Mouse (Mus musculus) c-Kit-positive CD71-positive TER-119-positive erythroid progenitor cells, embryonic 14.5 days (primary cell): ENCODE data around the gene Nfe2l3.
"Not testable (repeated sequence)": the region's sequence is repeated elsewhere in the genome, so short reads cannot be mapped to it uniquely, and the experiment has no call there.

Experiments
- DNase-seq: peaks from one replicate; pipeline ENCODE4 v3.0.0-alpha.2; 2013; ENCODE audit warnings: low spot score

Nfe2l3 gene

GRCm38 (mm10) chr6:51442191-51442835 is 9.8 kb downstream of the Nfe2l3 start:
- no peak for DNase-seq

DNA sequence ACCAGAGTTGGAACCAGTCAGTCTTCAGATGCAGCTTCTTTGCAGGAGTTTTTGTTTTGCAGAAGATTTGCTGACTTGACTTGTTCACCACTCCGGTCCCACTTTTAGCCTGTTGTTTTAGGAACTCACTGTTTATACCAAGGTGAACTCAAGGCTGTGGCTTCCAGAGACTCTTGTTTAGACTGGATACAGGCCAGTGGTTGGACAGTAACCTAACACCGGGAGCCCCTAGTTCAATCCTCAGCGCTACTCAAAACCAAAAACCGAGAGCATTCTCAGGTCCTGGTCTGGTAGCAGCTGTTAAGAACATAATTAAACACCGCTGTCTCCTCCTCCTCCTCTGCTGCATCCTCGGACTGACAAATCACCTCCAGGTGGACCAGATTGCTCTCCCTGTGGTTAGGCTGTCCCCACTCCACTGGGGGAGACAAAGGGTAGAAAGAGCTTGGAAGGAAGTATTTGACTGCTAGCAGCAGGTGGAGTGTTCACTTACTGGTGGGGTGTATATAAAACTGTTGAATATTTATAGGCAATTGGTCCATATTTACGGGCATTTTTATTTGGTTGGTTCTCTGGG is 20.5 kb downstream of the Nfe2l3 start:
- DNase-seq, result no peak

GRCm38 (mm10) chr6:51454949-51455348 is 22.5 kb downstream of the Nfe2l3 start:
- no peak for DNase-seq

GRCm38 (mm10) chr6:51456198-51456597 is 23.7 kb downstream of the Nfe2l3 start:
- no peak for DNase-seq

- DNase-seq, result no peak
These were observed 24.8 kb downstream of the Nfe2l3 start for GRCm38 (mm10) chr6:51457283-51457682.

- no peak for DNase-seq
These were observed 25.4 kb downstream of the Nfe2l3 start for GRCm38 (mm10) chr6:51457770-51458387.

DNA sequence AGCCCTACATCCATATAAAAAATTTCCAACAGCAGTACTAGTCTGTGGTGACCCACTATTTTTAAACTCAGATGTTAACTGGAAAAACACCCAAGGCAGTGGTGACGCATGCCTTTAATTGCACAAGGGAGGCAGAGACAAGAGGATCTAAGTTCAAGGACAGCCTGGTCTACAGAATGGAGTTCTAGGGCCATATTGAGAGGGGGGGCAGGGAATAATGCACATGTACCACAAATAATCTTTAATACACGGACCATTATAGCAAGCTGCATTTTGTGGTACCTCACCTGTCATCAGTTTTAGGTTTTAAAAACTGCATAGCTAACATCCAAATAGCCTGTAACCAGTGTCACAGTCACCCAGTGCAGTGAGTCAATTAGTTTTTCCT is 26.4 kb downstream of the Nfe2l3 start:
- no peak for DNase-seq

DNA sequence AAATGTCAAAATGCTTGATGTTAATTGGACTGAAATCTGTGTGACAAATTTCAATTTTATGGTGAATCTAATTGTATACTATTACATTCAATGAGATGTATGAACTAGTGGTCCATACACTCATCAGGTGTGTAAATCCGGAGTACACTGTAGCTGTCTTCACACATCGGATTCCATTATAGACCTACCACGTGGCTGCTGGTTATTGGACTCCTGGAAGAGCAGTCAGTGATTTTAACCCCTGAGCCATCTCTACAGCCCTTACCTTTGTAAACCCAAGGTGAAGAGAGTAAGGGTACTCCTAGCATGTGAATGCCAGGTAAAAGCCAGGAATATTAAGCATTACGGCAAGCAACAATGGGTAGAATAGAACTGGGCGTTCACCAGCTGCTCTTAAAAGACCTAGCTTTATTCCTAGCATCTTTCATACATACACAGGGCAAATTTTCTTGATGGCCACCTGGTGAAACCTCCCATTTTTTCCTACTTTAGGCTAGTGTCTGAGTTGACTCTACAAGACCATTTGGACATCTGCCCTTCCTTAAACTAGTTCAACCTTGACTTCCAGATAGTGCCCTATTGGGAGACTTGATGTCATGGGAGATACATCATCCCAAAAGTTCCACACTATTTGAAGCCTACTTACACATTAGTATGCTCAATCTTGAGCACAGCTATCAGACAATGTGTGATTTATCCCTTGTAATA is 27.0 kb downstream of the Nfe2l3 start:
- no peak for DNase-seq

DNA sequence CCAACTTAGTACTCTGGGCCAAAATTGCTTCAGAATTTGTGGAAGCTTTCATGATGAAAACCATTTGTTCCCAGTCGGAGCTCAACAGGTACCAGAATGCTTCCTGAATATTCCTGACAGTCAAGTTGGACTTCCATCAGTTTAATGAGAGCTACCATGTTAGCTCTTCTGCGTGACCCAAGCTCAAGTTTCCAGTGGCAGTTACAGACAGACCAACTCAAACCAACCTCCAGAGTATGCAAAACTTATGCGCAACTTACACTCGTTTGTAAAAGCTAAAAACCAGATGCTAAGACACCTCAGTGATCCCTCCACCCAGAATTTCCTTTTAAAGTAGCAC is 27.5 kb downstream of the Nfe2l3 start:
- no peak for DNase-seq

DNA sequence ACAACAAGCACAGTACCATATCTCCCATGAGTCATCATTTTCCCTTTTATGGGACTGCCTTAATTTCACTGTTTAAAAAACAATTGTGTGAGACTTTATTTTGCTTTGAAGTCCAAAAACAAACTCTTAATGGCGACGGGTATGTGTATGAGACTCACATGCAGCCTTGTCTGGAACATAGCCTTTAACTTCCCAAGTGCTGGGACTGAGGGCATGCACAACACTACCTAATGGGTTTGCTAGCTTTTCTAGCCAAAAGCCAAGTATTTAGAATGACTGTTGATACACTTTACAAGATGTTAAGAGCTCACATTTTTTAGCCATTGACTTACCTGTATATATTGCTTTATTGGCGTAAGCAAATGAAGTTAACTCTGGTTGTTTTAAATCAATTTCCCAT is 27.9 kb downstream of the Nfe2l3 start:
- DNase-seq, result no peak

DNA sequence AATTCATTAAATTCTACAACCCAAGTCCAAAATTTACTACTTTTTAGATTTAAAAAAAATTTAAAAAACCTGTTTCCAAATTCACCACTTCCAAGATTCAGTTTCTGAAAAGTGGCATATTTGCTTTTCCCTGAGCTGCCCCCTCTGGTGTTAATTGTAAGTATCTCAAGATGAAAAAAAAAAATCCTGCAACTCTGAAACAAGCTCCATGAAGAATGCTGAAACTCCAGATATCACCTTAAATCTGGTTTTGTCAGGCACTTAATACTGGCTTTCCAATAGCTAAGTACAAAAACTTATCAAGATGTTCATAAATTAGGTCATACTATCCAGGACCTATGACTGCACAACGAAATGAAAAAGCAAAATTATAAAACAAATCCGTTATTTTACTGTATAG is 35.2 kb downstream of the Nfe2l3 start:
- no peak for DNase-seq

DNA sequence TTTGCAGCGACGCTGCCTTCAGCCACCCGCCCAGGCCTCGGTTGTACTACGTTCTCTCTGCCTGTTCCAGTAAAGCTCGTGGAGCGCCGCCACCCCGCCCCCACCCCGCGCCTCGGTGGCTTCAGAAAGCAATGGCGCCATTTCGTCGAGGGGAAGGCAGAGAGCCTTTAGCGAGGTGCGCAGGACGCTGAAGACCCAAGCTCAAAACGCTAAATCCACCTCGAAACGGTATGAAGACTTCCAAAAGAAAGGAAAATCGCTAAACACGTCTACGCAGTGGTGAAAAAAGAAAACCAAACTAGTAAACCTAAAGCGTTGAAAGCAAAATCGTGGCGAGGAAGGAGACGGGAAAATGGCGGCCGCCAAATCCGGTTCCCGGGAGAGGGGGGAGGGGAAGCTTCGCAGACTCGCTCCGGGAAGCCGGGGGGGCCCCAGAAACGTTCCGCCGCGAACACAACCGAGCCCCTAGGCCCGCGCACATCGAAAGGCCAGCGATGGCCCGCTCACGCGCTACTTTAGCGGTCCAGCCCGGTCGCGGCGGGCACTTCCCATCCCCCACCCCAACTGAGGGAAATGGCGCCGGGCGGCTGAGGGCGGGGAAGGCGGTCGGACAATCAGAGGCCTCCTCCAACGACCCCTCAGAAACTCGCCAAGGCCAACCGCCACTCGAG is 36.6 kb downstream of the Nfe2l3 start:
- peak; percentile 76 for DNase-seq

- peak; percentile 100 for DNase-seq
These were observed 37.3 kb downstream of the Nfe2l3 start, which contains the start of gene Hnrnpa2b1 for GRCm38 (mm10) chr6:51469715-51470310. Hnrnpa2b1 (minus strand) TSS chr6:51469894.

DNA sequence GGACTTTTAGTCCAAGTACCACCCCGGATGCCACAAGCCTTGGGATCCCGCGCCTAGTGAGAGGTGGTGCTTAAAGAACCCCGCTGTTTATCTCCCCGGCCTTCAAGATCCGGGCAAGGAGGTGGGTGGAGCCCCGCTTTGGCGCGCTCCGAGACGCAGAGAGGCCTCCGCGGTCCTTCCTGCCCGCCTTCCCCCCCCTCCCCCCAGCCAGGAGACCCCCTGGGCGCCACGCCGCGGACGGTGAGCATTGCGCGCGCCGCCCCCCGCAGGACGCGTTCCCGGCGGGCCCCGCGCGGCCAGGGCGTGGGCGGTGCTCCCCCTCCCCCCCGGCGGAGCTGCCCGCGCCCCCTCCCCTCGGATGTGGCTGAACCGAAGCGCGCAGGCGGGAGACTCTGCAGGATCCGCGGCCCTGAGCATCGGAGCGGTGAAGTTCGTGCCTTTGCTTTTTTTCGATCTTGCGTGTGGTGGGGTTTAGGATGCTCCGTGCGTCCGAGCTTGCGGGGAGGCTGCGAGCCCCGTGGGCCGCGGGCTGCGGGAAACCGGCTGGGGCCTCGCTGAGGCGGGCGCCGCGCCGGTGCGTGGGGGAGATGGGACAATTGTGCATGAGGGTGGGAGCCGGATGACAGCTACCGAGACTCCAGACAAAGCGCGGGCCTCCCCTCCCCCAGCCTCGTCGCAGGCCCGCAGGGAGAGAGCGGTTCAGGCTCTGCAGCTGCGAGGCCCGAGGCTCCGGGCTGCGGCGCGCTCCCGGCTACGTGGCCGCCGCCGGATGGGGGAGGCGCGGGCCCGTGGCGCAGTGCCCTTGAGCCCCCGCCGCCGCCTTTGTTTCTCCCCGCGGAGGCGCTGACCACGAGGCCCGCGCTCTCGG is 38.1 kb downstream of the Nfe2l3 start, which contains the start of gene Cbx3:
Cbx3 (plus strand) TSS at position 50 of the 868 bp plus-strand sequence.
- DNase-seq, result peak; percentile 87

DNA sequence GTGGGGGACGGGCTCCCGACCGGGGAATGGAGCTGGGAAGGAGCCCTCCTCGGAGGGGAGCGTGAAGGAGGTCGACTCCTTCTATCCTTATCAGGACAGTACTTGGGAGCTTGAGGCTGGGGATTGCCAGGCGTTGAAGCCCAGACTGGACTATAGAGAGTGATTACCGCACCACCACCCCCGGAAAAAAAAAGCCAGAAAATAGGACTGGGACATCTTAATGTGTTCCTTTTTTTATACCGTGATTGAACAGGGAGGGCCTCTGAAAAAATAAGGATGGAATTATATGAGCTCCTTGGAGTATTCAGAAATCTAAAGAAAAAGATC is 38.7 kb downstream of the Nfe2l3 start:
- peak; percentile 55 for DNase-seq

DNA sequence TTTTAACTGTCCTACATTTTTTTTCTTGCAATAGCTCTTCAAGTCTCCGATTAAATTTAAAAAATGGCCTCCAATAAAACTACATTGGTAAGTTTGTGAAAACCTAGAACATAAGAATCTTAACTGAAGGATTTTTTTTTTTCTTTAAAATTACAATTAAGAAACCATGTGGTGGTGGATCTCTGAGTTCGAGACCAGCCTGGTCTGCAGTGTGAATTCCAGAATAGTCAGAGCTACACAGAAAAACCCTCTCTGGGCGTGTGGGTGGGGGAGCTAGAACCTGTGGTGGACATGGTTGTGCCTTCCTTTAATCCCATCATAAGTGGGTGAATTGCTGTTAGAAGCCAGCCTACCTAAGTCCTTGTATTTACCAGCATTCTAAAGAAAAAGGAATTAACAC is 39.3 kb downstream of the Nfe2l3 start:
- DNase-seq, result peak; percentile 41

DNA sequence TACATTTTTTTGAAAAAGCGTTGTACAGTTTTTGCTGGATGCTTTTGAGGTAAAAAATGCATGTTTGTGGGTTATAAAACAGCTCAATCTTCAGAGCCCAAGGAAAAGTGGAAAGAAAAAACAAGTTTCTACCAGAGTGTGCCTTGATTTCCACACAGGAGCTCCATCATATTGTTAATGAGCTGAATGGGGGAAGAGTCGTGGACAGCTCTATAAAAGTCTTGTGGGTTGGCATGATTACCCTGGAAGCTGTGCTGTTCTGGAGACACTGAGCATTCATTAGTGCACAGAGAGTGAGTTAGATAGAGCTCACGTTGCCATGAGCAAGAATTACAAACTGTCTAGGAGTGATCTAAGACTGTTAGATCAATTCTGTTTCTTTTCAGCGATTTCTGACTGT is 39.7 kb downstream of the Nfe2l3 start:
- no peak for DNase-seq

- peak; percentile 72 for DNase-seq
These were observed 46.8 kb downstream of the Nfe2l3 start for GRCm38 (mm10) chr6:51479136-51479731.

DNA sequence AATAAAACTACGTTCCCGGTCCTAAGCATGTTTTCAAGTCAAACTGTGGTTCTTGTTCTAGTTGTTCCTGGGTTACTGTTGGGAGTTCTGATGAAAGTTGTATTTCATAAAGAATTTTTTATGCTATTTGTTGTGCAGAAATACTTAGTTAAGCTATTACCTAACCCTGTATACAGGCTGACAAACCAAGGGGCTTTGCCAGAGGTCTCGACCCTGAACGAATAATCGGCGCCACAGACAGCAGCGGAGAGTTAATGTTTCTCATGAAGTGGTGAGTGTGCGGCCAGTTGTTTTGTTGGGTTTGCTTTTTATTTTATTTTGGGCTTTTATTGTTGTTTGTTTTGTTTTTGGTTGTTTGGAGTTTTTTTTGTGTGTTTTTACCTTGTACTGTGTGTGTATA is 49.1 kb downstream of the Nfe2l3 start:
- DNase-seq, result no peak

DNA sequence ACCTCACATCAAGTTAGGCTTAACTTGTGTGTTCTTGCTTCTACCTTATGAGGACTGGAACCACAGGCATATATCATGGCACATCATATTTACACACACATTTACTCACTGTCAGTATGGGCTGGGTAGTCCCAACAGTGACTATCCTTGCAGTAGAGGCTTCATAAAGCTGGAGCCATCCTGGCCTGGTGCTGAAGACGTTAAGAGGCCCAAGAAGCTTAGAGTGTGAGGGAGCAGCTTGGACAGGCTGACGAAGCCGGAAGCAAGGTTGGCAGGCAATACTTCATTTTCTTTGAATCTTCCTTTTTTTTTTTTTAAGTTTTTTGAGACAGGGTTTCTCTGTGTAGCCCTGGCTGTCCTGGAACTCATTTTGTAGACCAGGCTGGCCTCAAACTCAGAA is 51.4 kb downstream of the Nfe2l3 start:
- DNase-seq, result no peak

GRCm38 (mm10) chr6:51484556-51484955 is 52.1 kb downstream of the Nfe2l3 start:
- DNase-seq, result not testable (repeated sequence)
